Mouse (Mus musculus): ENCODE results near the gene Srp54b.
"Not testable (repeated sequence)": the region's sequence is repeated elsewhere in the genome, so short reads cannot be mapped to it uniquely, and the experiment has no call there.

- TF ChIP-seq CTCF (conservative IDR thresholded peaks at IDR 0.05; ENCODE audit: low read length); POU5F1 (IDR thresholded peaks at IDR 0.05; ENCODE audit: borderline replicate concordance, low read length); NANOG (IDR thresholded peaks at IDR 0.05; ENCODE audit: borderline replicate concordance, low read length): not testable (repeated sequence)
These were observed 30.2 kb upstream of the Srp54b start for GRCm38 (mm10) chr12:55124731-55125130.
